Mouse (Mus musculus) kidney, adult 2 months (tissue): Measurements from ENCODE around the gene Cmc1. TPM values are rescaled to one million over a fixed set of nuclear protein-coding genes. Genes with fewer than 3 reads are reported as not detected.
A peak's percentile ranks its signal among the peaks of the same experiment; 100 is the strongest.

Source experiments
- DNase-seq: peaks from one replicate; pipeline ENCODE4 v3.0.0; 2021
- H3K27ac ChIP-seq: fragments of 200-500 bp; 2 replicates; pipeline ENCODE4 v1.5.1; 2012; ENCODE audit warnings: low read depth, low read length, control low read depth, inconsistent platforms; ENCODE audit not compliant: insufficient read depth
- H3K27me3 ChIP-seq: fragments of 200-500 bp; replicated peaks from 2 replicates; pipeline ENCODE4 v1.6.1; 2012; ENCODE audit warnings: mild to moderate bottlenecking, moderate library complexity, low read length, inconsistent platforms; ENCODE audit not compliant: control insufficient read depth, insufficient read depth
- H3K36me3 ChIP-seq: fragments of 200-500 bp; 2 replicates; pipeline ENCODE4 v1.6.1; 2012; ENCODE audit warnings: mild to moderate bottlenecking, moderate library complexity, low read length, inconsistent platforms; ENCODE audit not compliant: control insufficient read depth, insufficient read depth
- H3K4me1 ChIP-seq: fragments of 200-500 bp; 2 replicates; pipeline ENCODE4 v1.6.1; 2011; ENCODE audit warnings: low read length; ENCODE audit not compliant: control insufficient read depth, insufficient read depth
- H3K4me3 ChIP-seq: fragments of 200-500 bp; 2 replicates; pipeline ENCODE4 v1.5.1; 2011; ENCODE audit warnings: mild to moderate bottlenecking, low read depth, low read length, control low read depth; ENCODE audit not compliant: insufficient read depth
- CTCF ChIP-seq: fragments of 200-500 bp; conservative IDR thresholded peaks from 2 replicates; pipeline ENCODE4 v1.5.1; 2011; ENCODE audit warnings: low read depth, mild to moderate bottlenecking, control low read depth, low read length, moderate library complexity, mixed read lengths; ENCODE audit not compliant: insufficient read depth, insufficient read length
- POLR2A ChIP-seq: fragments of 200-500 bp; IDR thresholded peaks from one replicate; pipeline ENCODE4 v1.6.1; 2011; ENCODE audit warnings: low read depth, low read length, control low read depth
- WGBS: fragments of 180-500 bp; shearing (Covaris S2); methylation state at CpG from one replicate; pipeline ENCODE4 v1.1.7; 2018; 5-methylcytosine and 5-hydroxymethylcytosine counted together
- polyA plus RNA-seq: library from polyadenylated mRNA; depleted of rRNA; stranded (reverse); fragments of >200 nt; gene quantifications from 2 replicates; pipeline ENCODE4 v1.2.3, GENCODE M21; 2012

Cmc1 gene
- polyA plus RNA-seq, 1 experiment, result 7.1 TPM

DNA sequence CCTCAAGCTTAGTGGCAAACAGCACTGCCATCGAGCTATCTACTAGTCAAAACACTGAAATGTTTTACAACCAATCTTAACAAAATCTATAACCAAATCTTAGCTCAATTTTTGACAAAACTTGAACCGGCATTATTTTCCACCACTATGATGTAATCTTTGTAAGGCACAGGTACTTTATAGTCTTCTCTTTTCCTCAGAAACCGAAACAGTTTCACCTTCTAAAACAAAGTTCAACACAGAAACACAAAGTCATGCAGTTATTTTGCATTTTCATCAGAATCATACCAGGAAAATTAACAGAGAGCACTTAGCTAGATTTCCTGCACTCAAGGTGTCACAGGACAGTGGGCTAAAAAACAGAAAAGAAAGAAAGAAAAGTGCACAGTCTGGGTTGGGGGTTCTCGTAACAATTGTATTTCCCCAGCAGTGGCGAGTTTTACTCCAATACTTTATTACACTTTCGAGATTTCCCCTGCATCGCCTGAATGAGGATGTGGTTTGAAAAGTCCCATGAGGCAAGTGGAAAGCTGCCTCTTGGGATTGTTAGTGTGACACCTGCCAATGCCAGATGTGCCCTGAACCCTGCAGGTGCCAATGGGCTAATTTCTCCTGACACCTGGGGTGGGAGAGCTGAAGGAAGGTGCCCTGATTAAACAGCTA lies 40.1 kb downstream of the Cmc1 start:
- DNase-seq, result no peak
- Histone ChIP-seq H3K4me1 (no peaks in the 10 kb centered on the region), H3K4me3 (no peak overlapping the region), H3K36me3 (no peaks in the 10 kb centered on the region), H3K27me3 (no peaks in the 10 kb centered on the region), H3K27ac (no peak overlapping the region)
- WGBS, result 88% methylated on average over 7 of the region's 7 CpGs
- TF ChIP-seq CTCF (no peak), POLR2A (no peak)

DNA sequence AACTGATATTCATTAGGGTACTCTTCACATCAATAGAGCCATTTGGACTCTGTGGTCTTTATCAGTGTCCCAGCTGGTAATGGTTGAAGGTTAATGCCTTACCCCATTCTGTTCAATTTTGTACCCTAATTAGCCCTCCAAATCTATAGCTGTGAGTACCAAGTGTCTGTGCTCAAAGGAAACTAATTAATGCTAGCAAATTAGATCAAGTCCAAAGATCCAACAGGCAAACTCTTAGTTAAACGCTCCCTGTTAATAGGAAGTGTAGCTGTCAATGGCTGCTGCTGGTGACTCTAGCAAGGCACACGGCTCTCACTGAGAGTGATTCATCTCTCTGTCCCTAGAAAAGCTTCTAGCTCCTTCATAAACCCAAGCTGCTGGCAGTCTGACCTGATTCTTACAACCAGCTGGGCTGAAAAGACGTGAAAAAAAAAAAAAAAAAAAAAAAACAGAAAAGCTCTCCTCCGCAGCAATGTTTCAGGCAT lies 41.4 kb downstream of the Cmc1 start:
- TF ChIP-seq POLR2A (no peak), CTCF (no peak)
- Histone ChIP-seq H3K36me3 (no peaks in the 10 kb centered on the region), H3K4me1 (no peaks in the 10 kb centered on the region), H3K4me3 (no peak overlapping the region), H3K27ac (no peak overlapping the region), H3K27me3 (no peaks in the 10 kb centered on the region)
- WGBS, result 72% methylated on average over 4 of the region's 4 CpGs
- DNase-seq, result no peak

DNA sequence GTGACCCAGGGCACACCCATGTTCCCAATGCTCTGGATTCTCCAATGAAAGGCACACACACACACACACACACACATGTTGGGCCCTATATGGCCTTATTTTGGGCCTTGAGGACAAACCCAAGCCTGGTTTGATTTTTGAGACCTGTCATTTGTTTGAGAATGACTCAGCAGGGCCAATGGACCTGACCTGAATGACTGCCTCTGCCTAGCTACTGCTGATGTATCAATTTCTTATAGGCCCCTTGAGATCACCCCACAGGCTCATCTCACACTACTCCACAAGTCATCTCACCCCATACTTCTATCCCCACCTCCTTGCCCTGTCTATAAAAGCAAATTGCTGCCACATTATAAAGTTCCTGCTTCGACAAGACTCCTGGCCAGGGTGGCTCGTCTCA lies 48.2 kb downstream of the Cmc1 start:
- Histone ChIP-seq H3K4me1 (no peaks in the 10 kb centered on the region), H3K4me3 (no peak overlapping the region), H3K27me3 (no peaks in the 10 kb centered on the region), H3K27ac (no peak overlapping the region), H3K36me3 (no peaks in the 10 kb centered on the region)
- 71% methylated on average over 2 of the region's 2 CpGs for WGBS
- TF ChIP-seq CTCF (no peak), POLR2A (no peak)
- no peak for DNase-seq

DNA sequence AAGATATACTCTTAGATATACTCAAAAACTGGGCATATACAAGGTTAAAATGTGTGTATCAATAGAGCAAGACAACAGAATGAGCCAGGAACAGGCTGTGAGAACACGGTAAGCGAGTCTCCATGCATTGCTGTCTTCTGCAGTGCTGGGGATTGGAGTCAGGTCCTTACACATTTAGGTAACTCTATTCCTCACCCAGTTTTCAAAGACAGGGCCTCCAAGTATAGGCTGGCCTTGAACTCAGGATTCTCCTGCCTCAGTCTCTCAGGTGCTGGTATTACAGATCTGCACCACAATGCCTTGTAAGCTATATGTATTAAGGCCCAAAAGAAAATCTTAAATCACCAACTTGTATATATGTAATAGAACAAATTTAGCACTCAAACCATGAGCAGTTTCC lies 49.5 kb downstream of the Cmc1 start:
- no peaks in the 10 kb centered on the region for H3K36me3 ChIP-seq
- no peak for TF ChIP-seq POLR2A
- no peak for TF ChIP-seq CTCF
- no peaks in the 10 kb centered on the region for H3K4me1 ChIP-seq
- no peak for DNase-seq
- 97% methylated on average over 2 of the region's 2 CpGs for WGBS
- no peak overlapping the region for H3K27ac ChIP-seq
- no peaks in the 10 kb centered on the region for H3K27me3 ChIP-seq
- no peak overlapping the region for H3K4me3 ChIP-seq

DNA sequence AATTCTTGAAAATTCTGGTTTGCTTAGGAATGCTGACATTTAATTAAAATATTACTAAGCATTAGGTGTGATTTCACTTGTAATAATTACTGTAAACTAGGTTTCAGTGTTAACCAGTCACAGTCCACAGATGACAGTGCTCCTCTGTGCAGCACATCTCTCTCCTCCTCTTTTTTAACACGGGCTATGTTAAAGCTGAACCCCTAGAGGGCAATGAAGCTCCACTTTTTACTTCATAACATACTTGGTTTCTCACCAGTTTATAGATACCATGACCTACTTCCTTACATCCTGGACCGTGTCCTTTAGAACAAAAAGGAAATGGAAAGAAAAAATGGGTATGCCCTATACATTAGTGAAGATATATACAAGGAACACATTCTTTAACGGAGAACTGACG lies 50.6 kb downstream of the Cmc1 start:
- TF ChIP-seq POLR2A (no peak), CTCF (no peak)
- H3K4me1 ChIP-seq, result no peaks in the 10 kb centered on the region
- 35% methylated on average over 4 of the region's 4 CpGs for WGBS
- H3K27ac ChIP-seq, result no peak overlapping the region
- peak; percentile 5 for DNase-seq
- H3K4me3 ChIP-seq, result no peak overlapping the region
- H3K27me3 ChIP-seq, result no peaks in the 10 kb centered on the region
- H3K36me3 ChIP-seq, result no peaks in the 10 kb centered on the region

DNA sequence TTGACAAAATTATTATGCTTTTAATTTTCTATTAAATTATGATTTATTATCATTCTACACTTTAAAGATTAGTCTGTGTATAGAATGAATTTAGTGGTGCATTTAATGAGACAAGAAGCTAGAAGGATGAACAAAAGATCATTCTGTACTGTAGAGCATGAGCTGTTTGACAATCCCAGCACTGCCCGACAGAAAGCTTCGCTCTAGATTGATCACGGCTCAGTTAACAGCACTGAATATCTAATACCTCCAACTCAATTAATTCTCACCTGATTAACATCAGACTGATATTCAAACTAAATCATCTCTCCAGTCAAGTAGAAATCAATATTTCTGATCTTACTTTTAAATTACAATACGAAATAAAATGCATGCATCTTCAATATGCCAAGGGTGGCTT lies 66.1 kb downstream of the Cmc1 start:
- no peak for DNase-seq
- TF ChIP-seq POLR2A (no peak), CTCF (no peak)
- 70% methylated on average over 4 of the region's 4 CpGs for WGBS
- Histone ChIP-seq H3K4me1 (no peaks in the 10 kb centered on the region; the same call in 1 of the 2 replicates), H3K27ac (no peak overlapping the region), H3K4me3 (no peak overlapping the region), H3K36me3 (no peaks in the 10 kb centered on the region), H3K27me3 (no peaks in the 10 kb centered on the region)

DNA sequence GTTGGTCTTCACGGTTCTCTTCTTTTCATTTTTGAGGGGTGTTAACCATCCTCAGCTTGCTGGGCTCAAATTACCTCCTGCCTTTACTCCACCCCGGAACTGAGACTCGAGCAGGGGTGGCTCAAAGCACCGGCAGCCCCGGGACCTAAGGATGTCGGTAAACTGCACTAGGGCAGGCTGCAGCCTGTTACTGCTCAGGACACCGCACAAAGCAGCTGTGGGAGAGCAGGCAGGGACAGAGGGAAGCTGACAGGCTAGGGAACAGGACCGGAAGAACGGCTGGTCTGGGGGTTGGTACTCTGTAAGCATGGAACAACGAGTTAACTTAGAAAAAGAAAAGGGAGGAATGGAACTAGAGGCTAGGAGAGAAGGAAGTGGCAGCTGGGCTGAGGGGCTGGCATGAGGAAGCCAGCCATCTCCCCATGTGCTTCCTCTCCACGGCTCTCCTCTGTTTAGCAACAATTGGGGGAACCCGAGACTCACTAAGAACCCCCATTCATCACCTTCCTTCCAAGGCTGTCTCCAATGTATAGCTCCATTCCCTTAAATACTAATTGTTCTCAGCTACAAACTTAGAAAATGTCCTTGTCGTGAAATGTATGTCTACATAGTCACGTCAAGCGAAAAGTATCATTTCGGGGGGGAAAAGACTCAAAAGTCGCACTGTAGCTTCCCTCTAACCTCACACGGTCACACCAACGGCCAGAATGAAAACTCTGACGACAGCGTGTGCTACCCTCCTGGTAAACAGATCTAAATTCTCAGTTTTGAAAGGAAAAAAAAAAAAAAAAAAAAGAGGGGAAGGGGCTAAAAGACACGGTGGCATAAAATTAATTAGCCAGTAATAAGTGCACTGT lies 67.2 kb downstream of the Cmc1 start:
- no peak for DNase-seq
- no peak for TF ChIP-seq POLR2A
- no peak for TF ChIP-seq CTCF
- Histone ChIP-seq H3K4me1 (no peaks in the 10 kb centered on the region; the same call in 1 of the 2 replicates), H3K4me3 (peak overlapping the region; percentile 12; the same call in 1 of the 2 replicates), H3K27ac (no peak overlapping the region), H3K36me3 (no peaks in the 10 kb centered on the region), H3K27me3 (no peaks in the 10 kb centered on the region)
- WGBS, result 18% methylated on average over 22 of the region's 22 CpGs
